Comparison of ENCODE assay signal across 21 mouse cellular contexts in genomic region chr9:100640754-100641153, GRCm38 (mm10). TPM values are rescaled to one million over a fixed set of nuclear protein-coding genes. Genes with fewer than 3 reads are reported as not detected.
DNase-seq lines count a peak whose midpoint lies in the region; ATAC-seq and TF ChIP-seq lines count a peak whose summit lies in the region.
"Had no signal": no experiment of that assay in that cellular context is flagged by ENCODE, and none has a peak within 500 bp of the region (broad histone marks: within the 10 kb centered on the region; RNA-seq: fewer than 3 reads in every experiment).

No protein-coding gene starts in this region.

- H3K4me2 ChIP-seq in forebrain, embryonic 14.5 days (ENCODE audit: low read length), result peak overlapping the region; percentile 50; the same call in 1 of the 2 replicates
- no peak overlapping the region for H3K4me2 ChIP-seq in forebrain, embryonic 11.5 days (ENCODE audit: low read depth, low read length, severe bottlenecking)
- no peak overlapping the region for H3K4me2 ChIP-seq in midbrain, postnatal 0 days (ENCODE audit: low read depth, low read length, poor library complexity, severe bottlenecking)
- peak overlapping the region; percentile 83 for H3K4me2 ChIP-seq in midbrain, embryonic 14.5 days (ENCODE audit: low read length)

- intact Hi-C loops in gastrocnemius, adult 2 months (cut with DNase I), result loop anchor here (5.0 to 10.0 kb wide), 2 partner anchors 124 to 432 kb away; partner anchors contain the start of gene Msl2
- intact Hi-C loops in left cerebral cortex, postnatal 10 days (cut with DNase I), result loop anchor here (5.0 kb wide), 3 partner anchors 68 to 517 kb away; partner anchors contain the start of gene Slc35g2

- TF ChIP-seq CTCF in midbrain, postnatal 0 days (IDR thresholded peaks at IDR 0.05), result no peak
- TF ChIP-seq CTCF in gastrocnemius, adult 2 months (IDR thresholded peaks at IDR 0.05), result no peak

- no peaks in the 10 kb centered on the region for H3K27me3 ChIP-seq in forebrain, embryonic 14.5 days (replicated peaks; ENCODE audit: control insufficient read depth, insufficient read depth, low read length)
- no peaks in the 10 kb centered on the region for H3K27me3 ChIP-seq in forebrain, embryonic 11.5 days (ENCODE audit: control insufficient read depth, insufficient read depth, low read length)
- no peaks in the 10 kb centered on the region for H3K27me3 ChIP-seq in midbrain, embryonic 10.5 days (ENCODE audit: low read depth, poor library complexity, severe bottlenecking)
- H3K27me3 ChIP-seq in midbrain, postnatal 0 days (ENCODE audit: insufficient read depth, low read length), result no peaks in the 10 kb centered on the region
- no peaks in the 10 kb centered on the region for H3K27me3 ChIP-seq in midbrain, embryonic 14.5 days (ENCODE audit: control insufficient read depth, insufficient read depth, low read length)
- H3K27me3 ChIP-seq: CH12.LX had no signal

- 46% methylated on average over 2 of the region's 2 CpGs for WGBS in forebrain, embryonic 14.5 days
- 39% methylated on average over 2 of the region's 2 CpGs for WGBS in forebrain, embryonic 11.5 days
- WGBS in midbrain, embryonic 10.5 days, result 42% methylated on average over 2 of the region's 2 CpGs
- WGBS in midbrain, postnatal 0 days, result 49% methylated on average over 2 of the region's 2 CpGs
- WGBS in midbrain, embryonic 14.5 days, result 29% methylated on average over 2 of the region's 2 CpGs

- no peak for ATAC-seq in forebrain, embryonic 14.5 days
- no peak for ATAC-seq in forebrain, embryonic 11.5 days (replicated peaks; ENCODE audit: low FRiP score)
- no peak for ATAC-seq in midbrain, postnatal 0 days (ENCODE audit: low FRiP score)
- no peak for ATAC-seq in midbrain, embryonic 14.5 days (ENCODE audit: low FRiP score, low TSS enrichment)

- no peaks in the 10 kb centered on the region for H3K36me3 ChIP-seq in forebrain, embryonic 14.5 days (ENCODE audit: control insufficient read depth, insufficient read depth, low read length)
- H3K36me3 ChIP-seq in forebrain, embryonic 11.5 days (ENCODE audit: control insufficient read depth, insufficient read depth, low read length), result no peaks in the 10 kb centered on the region
- H3K36me3 ChIP-seq in midbrain, embryonic 10.5 days, result no peaks in the 10 kb centered on the region
- no peaks in the 10 kb centered on the region for H3K36me3 ChIP-seq in midbrain, postnatal 0 days (ENCODE audit: insufficient read depth, low read length)
- H3K36me3 ChIP-seq in ES-E14 (ENCODE audit: control insufficient read depth, insufficient read depth, low read length, poor library complexity, severe bottlenecking), result no peaks in the 10 kb centered on the region
- no peaks in the 10 kb centered on the region for H3K36me3 ChIP-seq in midbrain, embryonic 14.5 days (ENCODE audit: control insufficient read depth, insufficient read depth, low read length)
- H3K36me3 ChIP-seq: limb, embryonic 10.5 days had no signal

- no peak overlapping the region for H3K27ac ChIP-seq in forebrain, embryonic 14.5 days (ENCODE audit: low read depth, low read length)
- H3K27ac ChIP-seq in forebrain, embryonic 11.5 days (ENCODE audit: low read depth, low read length), result no peak overlapping the region
- peak overlapping the region; percentile 99 for H3K27ac ChIP-seq in midbrain, embryonic 10.5 days (replicated peaks)
- no peak overlapping the region for H3K27ac ChIP-seq in midbrain, postnatal 0 days (ENCODE audit: low read depth, low read length)
- H3K27ac ChIP-seq in ES-E14 (ENCODE audit: insufficient read depth, low read depth, low read length, poor library complexity, severe bottlenecking), result no peak overlapping the region; the same call in 1 of the 2 replicates
- no peak overlapping the region; the same call in 1 of the 2 replicates for H3K27ac ChIP-seq in midbrain, embryonic 14.5 days (replicated peaks; ENCODE audit: low read depth, low read length)
- H3K27ac ChIP-seq in gastrocnemius, adult 2 months, result no peak overlapping the region
- H3K27ac ChIP-seq: layer of hippocampus, adult 2 months had no signal

- H3K9ac ChIP-seq in forebrain, embryonic 14.5 days (ENCODE audit: low read length), result 0 out of 2 replicates have a peak overlapping the region, but pooled peaks have one; percentile 17
- no peak overlapping the region for H3K9ac ChIP-seq in forebrain, embryonic 11.5 days (ENCODE audit: low read length)
- no peak overlapping the region for H3K9ac ChIP-seq in midbrain, postnatal 0 days (replicated peaks; ENCODE audit: low read length, poor library complexity, severe bottlenecking)
- no peak overlapping the region for H3K9ac ChIP-seq in ES-E14 (ENCODE audit: insufficient read depth, low read depth, low read length, poor library complexity, severe bottlenecking)
- H3K9ac ChIP-seq in midbrain, embryonic 14.5 days (replicated peaks; ENCODE audit: low read length), result no peak overlapping the region

- H3K9me3 ChIP-seq in forebrain, embryonic 14.5 days (replicated peaks; ENCODE audit: control insufficient read depth, low read length), result no peaks in the 10 kb centered on the region
- H3K9me3 ChIP-seq in forebrain, embryonic 11.5 days (ENCODE audit: control insufficient read depth, low read length), result no peaks in the 10 kb centered on the region
- H3K9me3 ChIP-seq in midbrain, embryonic 10.5 days (replicated peaks), result no peaks in the 10 kb centered on the region
- no peaks in the 10 kb centered on the region for H3K9me3 ChIP-seq in midbrain, postnatal 0 days (ENCODE audit: low read length)
- H3K9me3 ChIP-seq in ES-E14 (ENCODE audit: control insufficient read depth, insufficient read depth, low read depth, low read length), result no peaks in the 10 kb centered on the region
- H3K9me3 ChIP-seq in midbrain, embryonic 14.5 days (ENCODE audit: control insufficient read depth, low read length), result no peaks in the 10 kb centered on the region
- H3K9me3 ChIP-seq: limb, embryonic 10.5 days had no signal

- H3K4me3 ChIP-seq in forebrain, embryonic 14.5 days (ENCODE audit: low read depth, low read length), result no peak overlapping the region
- no peak overlapping the region for H3K4me3 ChIP-seq in forebrain, embryonic 11.5 days (ENCODE audit: low read depth, low read length)
- peak overlapping the region; percentile 86; the same call in 1 of the 2 replicates for H3K4me3 ChIP-seq in midbrain, embryonic 10.5 days
- no peak overlapping the region for H3K4me3 ChIP-seq in midbrain, postnatal 0 days (ENCODE audit: low read depth, low read length)
- H3K4me3 ChIP-seq in ES-E14 (ENCODE audit: insufficient read depth in 1 of 2, low read depth in 1 of 2, low read length in 2 of 2, poor library complexity in 1 of 2, severe bottlenecking in 1 of 2), result no peak overlapping the region
- no peak overlapping the region for H3K4me3 ChIP-seq in midbrain, embryonic 14.5 days (replicated peaks; ENCODE audit: low read depth, low read length)
- no peak overlapping the region for H3K4me3 ChIP-seq in gastrocnemius, adult 2 months
- H3K4me3 ChIP-seq: layer of hippocampus, adult 2 months; limb, embryonic 10.5 days had no signal

- DNase-seq in forebrain, embryonic 14.5 days (ENCODE audit: low spot score), result no peak
- DNase-seq in forebrain, embryonic 11.5 days (ENCODE audit: low spot score), result no peak
- DNase-seq in midbrain, embryonic 10.5 days (ENCODE audit: low spot score), result no peak
- DNase-seq in midbrain, postnatal 0 days (ENCODE audit: low spot score), result no peak
- no peak for DNase-seq in ES-E14 (ENCODE audit: low read depth, low spot score)
- no peak for DNase-seq in midbrain, embryonic 14.5 days
- DNase-seq in gastrocnemius, adult 2 months, result no peak
- no peak for DNase-seq in left cerebral cortex, postnatal 10 days (ENCODE audit: extremely low spot score in 1 of 2, low spot score in 2 of 2)
- DNase-seq: cerebellum, adult 9-11 months; gastrocnemius, postnatal 36 days; kidney, adult 2 months; kidney, postnatal 10 days; layer of hippocampus, postnatal 36 days; lung, adult 2 months; lung, postnatal 4 days; right cerebral cortex, postnatal 14 days; spleen, adult 18-20 months; thymus, postnatal 25 days had no signal

- peaks cover 23% of the 10 kb centered on the region for H3K4me1 ChIP-seq in forebrain, embryonic 14.5 days (ENCODE audit: control insufficient read depth, insufficient read depth, low read length)
- H3K4me1 ChIP-seq in forebrain, embryonic 11.5 days (replicated peaks; ENCODE audit: control insufficient read depth, insufficient read depth, low read length), result peaks cover 15% of the 10 kb centered on the region; the same call in 1 of the 2 replicates
- H3K4me1 ChIP-seq in midbrain, embryonic 10.5 days, result peaks cover 40% of the 10 kb centered on the region
- H3K4me1 ChIP-seq in midbrain, postnatal 0 days (ENCODE audit: insufficient read depth, low read length), result 0 out of 2 replicates have a peak, but pooled peaks cover 8% of the 10 kb centered on the region
- peaks cover 10 to 12% of the 10 kb centered on the region in 2 experiments for H3K4me1 ChIP-seq in ES-E14 (ENCODE audit: control insufficient read depth in 2 of 2, insufficient read depth in 2 of 2, low read length in 2 of 2, poor library complexity in 1 of 2)
- H3K4me1 ChIP-seq in midbrain, embryonic 14.5 days (ENCODE audit: control insufficient read depth, insufficient read depth, low read length), result peaks cover 29% of the 10 kb centered on the region

- in situ Hi-C loops in ES-E14 (cut with MboI; ENCODE audit: low sequenced_read_pairs in 2 of 2, unreplicated experiment in 2 of 2), result no loop called here

TF ChIP-seq in ES-E14, 5 proteins besides CTCF, POLR2A, EP300 and RAD21:
- TF ChIP-seq HCFC1 (IDR thresholded peaks at IDR 0.05; ENCODE audit: borderline replicate concordance, insufficient read depth, low read length) (no peak), ZC3H11A (IDR thresholded peaks at IDR 0.05; ENCODE audit: borderline replicate concordance, low read depth, low read length) (no peak), ZNF384 (IDR thresholded peaks at IDR 0.05; ENCODE audit: low read depth, low read length) (no peak), CHD2 (IDR thresholded peaks at IDR 0.05; ENCODE audit: low read depth, low read length) (no peak), MAFK (IDR thresholded peaks at IDR 0.05; ENCODE audit: insufficient read depth, low read depth, low read length) (0 out of 2 replicates have a peak, but pooled peaks have one; percentile 7)

RNA-seq across cellular contexts. Expression of gene Stag1, which starts 43.2 kb away (rescaled TPM):
- 36.4 and 50.7 TPM in 2 replicates for polyA plus RNA-seq in forebrain, embryonic 14.5 days (2014; fragmentation: Nextera tagmentation; extraction: Ambion mirVana)
- 57.8 and 63.0 TPM in 2 replicates for polyA plus RNA-seq in forebrain, embryonic 11.5 days (2014; fragmentation: Nextera tagmentation; extraction: Ambion mirVana)
- 50.8 and 51.6 TPM in 2 replicates for polyA plus RNA-seq in midbrain, embryonic 10.5 days (2016; fragmentation: Nextera tagmentation; extraction: Ambion mirVana)
- total RNA-seq in midbrain, postnatal 0 days (2014; rRNA removed), result 31.0 and 43.6 TPM in 2 replicates
- polyA plus RNA-seq in midbrain, postnatal 0 days (2015; fragmentation: Nextera tagmentation; extraction: Ambion mirVana), result 21.6 and 23.6 TPM in 2 replicates
- total RNA-seq in ES-E14 (2012; rRNA removed), result 34.1 and 47.9 TPM in 2 replicates
- 41.3 and 45.2 TPM in 2 replicates for polyA plus RNA-seq in midbrain, embryonic 14.5 days (2014; fragmentation: Nextera tagmentation; extraction: Ambion mirVana)
- total RNA-seq in gastrocnemius, adult 2 months (2021), result 10 to 100 TPM; 26.1 to 28.4 TPM
- total RNA-seq in left cerebral cortex, postnatal 10 days (2021), result 10 to 100 TPM; 33.5 to 39.1 TPM

Comparison
In these comparisons a context has a peak if more than half of its experiments do, and no peak if none do; other contexts are left out.
1. H3K4me2 ChIP-seq: peak in forebrain, embryonic 14.5 days (single experiment) and midbrain, embryonic 14.5 days (single experiment); none in forebrain, embryonic 11.5 days (single experiment) and midbrain, postnatal 0 days (single experiment).